Mouse (Mus musculus) layer of hippocampus, postnatal 10 days (tissue): ENCODE measurements at regions not wholly inside any gene's neighbourhood (a gene's known extent, or its start where the extent isn't known, plus 50 kb on each side); places are given as distances from the start of the nearest gene placed in this dataset.
A peak's percentile ranks its signal among the peaks of the same experiment; 100 is the strongest.
"Not testable (repeated sequence)": the region's sequence is repeated elsewhere in the genome, so short reads cannot be mapped to it uniquely, and the experiment has no call there.

Source experiments
- DNase-seq, 2 experiments: peaks; one replicate each; pipeline ENCODE4 v3.0.0; 2021; ENCODE audit warnings: low spot score in 2 of 2

- DNase-seq = no peak
These were observed 148.9 kb upstream of the Ddhd1 start for GRCm38 (mm10) chr14:45806726-45807280.

DNA sequence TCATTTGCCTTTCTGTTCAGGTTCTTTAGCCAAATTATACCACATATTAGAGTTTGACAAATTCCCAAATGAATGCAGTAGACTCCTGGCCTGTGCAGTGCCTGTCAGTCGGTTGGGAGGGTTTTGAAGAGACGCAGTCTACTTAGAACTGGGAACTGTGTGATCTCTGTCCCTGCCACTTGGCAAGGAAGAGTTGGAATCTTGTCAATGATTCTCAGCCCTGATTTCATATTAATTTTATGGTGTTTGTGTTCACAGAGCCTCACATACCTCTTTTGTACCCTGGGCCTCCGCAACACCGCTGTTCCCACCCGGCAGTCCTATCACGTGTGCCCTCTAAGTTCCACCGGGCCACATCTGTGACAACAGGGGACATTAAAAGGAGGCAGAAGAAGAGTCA lies 149.8 kb upstream of the Ddhd1 start:
- no peak for DNase-seq

DNA sequence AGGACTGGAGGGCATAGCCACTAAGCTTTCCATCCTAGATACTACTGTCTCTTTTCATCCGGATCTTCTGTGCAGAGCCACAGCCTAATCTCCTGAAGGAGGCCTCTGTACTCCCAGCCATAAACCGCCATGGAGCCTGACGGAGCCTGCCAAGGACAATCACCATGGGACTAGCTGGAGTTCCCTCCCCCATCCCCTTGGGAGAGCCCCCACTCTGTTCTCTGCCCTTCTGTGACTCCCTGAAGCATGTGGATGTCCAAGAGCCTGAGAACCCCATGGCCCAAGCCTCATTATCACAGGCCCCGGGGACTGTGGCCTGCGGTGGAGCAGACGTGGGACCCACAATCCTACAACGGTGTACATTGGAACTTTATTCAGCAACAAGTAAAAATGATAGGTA lies 151.5 kb upstream of the Ddhd1 start:
- DNase-seq = no peak

- DNase-seq = no peak
These were observed 152.2 kb upstream of the Ddhd1 start for GRCm38 (mm10) chr14:45810101-45810500.

DNA sequence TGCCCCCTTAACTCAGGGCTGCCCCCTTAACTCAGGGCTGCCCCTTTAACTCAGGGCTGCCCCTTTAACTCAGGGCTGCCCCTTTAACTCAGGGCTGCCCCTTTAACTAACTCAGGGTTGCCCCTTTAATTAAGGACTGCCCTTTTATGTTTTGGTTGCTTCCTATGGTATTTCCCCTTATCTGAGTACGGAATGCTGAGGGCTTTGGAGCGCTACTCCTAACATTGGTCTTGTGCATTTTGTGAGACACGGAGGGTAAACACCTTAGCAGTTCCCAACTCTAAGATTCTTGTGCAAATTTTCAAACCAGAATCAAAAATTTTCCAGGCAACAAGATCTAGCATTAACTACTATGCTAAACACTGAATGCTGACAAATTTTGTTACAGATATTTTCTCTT lies 152.7 kb upstream of the Ddhd1 start:
- no peak for DNase-seq

- DNase-seq = no peak
These were observed 157.7 kb upstream of the Ddhd1 start for GRCm38 (mm10) chr14:45815598-45815997.

DNA sequence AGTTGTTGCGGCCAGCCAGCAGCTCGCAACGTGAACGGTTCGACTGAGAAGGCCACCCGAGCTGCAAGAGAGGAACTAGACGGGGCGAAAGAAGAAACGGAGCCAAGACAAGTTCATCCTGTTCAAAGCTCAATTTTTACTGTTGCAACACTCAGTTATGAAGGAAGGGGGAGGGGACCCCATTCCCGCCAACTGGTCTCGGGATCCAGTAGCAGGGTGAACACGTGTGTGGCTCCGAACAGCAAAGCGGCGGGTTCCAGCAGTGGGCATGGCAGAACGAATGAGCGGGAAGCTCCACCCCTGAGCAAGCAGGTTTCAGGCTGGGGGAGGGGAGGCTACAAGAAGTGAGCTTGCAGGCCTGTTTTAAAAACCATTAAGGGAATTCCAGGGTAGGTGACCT lies 158.7 kb upstream of the Ddhd1 start:
- not testable (repeated sequence) for DNase-seq

DNA sequence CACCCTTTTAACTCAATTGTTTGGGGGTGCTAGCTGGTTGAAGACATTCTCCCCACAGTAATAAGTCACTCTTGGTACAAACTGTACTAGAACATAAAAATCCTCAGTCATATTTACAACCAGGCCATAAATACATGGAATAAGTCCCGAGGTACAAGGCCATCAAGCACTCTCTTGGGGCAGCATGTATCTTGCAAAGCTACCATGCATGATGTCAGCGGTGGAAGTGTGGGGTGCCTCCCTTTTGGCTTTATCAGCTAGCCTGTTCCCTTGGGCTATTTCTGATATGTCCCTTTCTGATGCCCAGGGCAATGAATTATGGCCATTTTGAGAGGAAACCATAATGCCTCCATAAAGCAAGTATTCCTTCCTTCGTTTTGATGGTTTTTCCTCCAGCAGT lies 159.8 kb upstream of the Ddhd1 start:
- no peak for DNase-seq

DNA sequence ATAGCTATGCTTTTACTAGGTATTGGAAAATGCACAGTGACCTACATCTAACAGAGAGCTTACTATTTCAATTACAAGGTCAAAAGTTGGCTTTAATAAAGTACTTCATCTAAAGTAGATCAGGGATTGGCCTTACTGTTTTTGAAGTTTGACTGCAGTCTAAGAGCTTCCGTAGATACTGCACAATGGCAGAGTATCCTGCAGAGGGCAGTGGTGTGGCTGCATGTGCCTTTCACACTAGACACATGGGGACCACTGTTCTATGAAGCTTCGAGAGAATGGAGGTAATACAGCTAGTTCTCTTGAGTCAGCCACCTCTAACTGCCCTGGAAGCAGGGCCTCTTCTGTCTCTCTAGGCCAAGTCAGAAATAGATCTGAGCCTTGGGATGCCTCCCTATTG lies 166.7 kb upstream of the Ddhd1 start:
- no peak for DNase-seq

DNA sequence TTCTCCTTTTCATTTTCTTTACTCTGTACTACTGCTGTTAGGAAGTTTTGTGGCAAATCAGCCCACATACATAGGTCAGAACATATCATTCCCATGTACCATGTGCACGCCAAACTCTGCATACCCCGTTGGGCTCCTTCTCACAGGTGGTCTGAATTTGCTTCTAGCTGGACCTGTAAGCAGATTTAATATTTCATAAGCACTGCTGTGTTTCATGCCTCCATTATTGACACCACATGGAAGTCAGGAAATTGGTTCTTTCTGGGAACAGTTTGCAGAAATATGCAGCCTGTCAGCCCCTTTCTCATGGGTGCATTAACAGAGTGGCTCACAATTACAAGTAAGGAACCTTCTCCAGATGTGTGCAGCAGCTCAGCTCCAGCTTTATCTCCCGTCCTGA lies 168.1 kb upstream of the Ddhd1 start:
- DNase-seq = no peak

- DNase-seq = no peak
These were observed 169.2 kb upstream of the Ddhd1 start for GRCm38 (mm10) chr14:45827096-45827495.

- no peak for DNase-seq
These were observed 172.5 kb upstream of the Ddhd1 start for GRCm38 (mm10) chr14:45830457-45830856.

- DNase-seq = no peak
These were observed 179.1 kb upstream of the Ddhd1 start for GRCm38 (mm10) chr14:45837039-45837438.

DNA sequence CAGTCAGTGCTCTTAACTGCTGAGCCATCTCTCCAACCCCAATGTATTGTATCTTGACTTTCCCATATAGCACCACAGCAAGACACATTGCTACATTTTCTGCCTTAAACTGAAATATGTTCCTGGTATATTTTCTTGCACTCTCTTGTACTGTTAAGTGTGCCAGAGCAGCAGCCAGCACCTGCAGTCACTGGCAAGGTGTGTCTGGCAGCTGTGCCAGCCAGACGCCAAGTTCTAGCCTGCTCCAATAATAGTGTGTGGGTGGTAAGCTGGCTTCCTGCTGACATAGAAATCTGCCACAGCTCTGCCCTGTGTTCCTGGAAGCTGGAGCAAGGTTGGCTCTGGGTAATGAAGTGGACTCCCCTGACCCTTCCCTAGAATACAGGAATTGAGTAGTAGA lies 185.9 kb upstream of the Ddhd1 start:
- DNase-seq = no peak

GRCm38 (mm10) chr14:45850588-45850987 lies 192.6 kb upstream of the Ddhd1 start:
- no peak for DNase-seq

- peak; percentile 38 to 51 for DNase-seq
These were observed 220.5 kb upstream of the Ddhd1 start for GRCm38 (mm10) chr14:45878428-45878827.

DNA sequence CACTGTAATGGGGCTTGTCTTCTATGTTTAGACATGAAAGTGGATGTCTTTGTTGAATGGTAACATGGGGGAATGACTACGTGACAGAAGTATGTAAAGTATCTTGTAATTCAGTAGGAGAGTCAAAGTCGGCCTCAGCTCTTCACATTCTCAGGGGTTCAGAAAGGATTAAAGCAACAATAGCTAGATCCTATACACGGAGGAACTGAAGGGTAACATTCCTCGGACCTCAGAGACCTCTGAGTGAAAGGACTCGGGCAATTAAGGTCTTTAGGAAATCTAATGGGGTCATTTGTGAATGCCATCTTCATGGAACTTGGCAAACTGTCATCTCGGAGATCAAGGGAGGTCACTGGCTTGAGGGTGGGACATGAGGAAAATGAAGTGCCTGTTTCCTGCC lies 262.8 kb upstream of the Ddhd1 start:
- no peak for DNase-seq

- DNase-seq = no peak
These were observed 285.6 kb upstream of the Ddhd1 start for GRCm38 (mm10) chr14:45943581-45943980.

GRCm38 (mm10) chr14:45944101-45944500 lies 286.2 kb upstream of the Ddhd1 start:
- no peak for DNase-seq

DNA sequence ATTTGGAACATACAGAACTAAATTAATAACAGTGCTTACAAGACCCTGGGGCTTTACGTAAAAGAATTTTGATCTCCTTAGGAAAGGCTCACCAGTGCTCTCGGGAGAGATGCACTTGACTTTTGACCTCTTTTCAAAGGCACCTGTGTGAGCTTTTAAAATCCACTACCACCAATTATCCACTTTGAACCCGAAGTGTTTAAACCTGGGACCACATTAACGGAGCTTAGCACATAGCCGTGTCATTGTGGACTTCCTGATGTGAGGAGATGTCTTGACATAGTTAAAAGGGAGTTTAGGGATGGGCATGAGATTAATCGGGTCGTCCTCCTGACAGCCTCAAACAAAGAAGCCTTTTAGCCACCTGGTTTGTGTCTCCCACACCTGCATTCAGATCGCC lies 286.6 kb upstream of the Ddhd1 start:
- no peak for DNase-seq

- no peak for DNase-seq
These were observed 298.7 kb upstream of the Ddhd1 start for GRCm38 (mm10) chr14:45956624-45957023.

- DNase-seq = no peak
These were observed 304.5 kb upstream of the Ddhd1 start for GRCm38 (mm10) chr14:45962474-45962873.

DNA sequence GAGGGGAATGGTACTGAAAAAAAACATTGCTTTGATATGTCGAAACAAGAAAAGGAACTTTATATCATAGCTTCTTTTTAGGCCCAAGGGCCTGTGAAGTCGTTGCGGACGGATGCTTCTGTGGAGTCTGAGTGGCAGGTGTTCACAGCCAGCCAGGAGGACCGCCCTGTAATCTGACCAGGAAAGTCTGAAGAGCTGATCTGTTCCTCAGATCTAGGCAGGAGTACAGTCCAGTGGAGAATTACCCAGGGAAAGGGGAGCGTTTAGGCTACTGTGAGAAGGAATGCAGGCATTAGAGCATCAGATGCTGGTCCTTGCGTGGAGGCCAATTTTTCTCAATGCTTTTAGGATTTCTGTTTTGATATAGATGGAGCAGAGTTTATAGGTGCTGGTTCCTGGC lies 306.1 kb upstream of the Ddhd1 start:
- no peak for DNase-seq

GRCm38 (mm10) chr14:45983206-45983857 lies 325.4 kb upstream of the Ddhd1 start:
- no peak for DNase-seq
